Mouse (Mus musculus) cerebellum, adult 2 months (tissue): ENCODE results near the gene Cap2.
A peak's percentile ranks its signal among the peaks of the same experiment; 100 is the strongest.

Source experiments
- CTCF ChIP-seq: fragments of 200-500 bp; IDR thresholded peaks from 2 replicates; pipeline ENCODE4 v1.5.1; 2011; ENCODE audit warnings: low read depth, mild to moderate bottlenecking, control low read depth, low read length, moderate library complexity, borderline replicate concordance; ENCODE audit not compliant: insufficient read depth
- POLR2A ChIP-seq: fragments of 200-500 bp; IDR thresholded peaks from 2 replicates; pipeline ENCODE4 v1.6.1; 2011; ENCODE audit warnings: low read length, control low read depth, borderline replicate concordance; ENCODE audit not compliant: insufficient read depth

DNA sequence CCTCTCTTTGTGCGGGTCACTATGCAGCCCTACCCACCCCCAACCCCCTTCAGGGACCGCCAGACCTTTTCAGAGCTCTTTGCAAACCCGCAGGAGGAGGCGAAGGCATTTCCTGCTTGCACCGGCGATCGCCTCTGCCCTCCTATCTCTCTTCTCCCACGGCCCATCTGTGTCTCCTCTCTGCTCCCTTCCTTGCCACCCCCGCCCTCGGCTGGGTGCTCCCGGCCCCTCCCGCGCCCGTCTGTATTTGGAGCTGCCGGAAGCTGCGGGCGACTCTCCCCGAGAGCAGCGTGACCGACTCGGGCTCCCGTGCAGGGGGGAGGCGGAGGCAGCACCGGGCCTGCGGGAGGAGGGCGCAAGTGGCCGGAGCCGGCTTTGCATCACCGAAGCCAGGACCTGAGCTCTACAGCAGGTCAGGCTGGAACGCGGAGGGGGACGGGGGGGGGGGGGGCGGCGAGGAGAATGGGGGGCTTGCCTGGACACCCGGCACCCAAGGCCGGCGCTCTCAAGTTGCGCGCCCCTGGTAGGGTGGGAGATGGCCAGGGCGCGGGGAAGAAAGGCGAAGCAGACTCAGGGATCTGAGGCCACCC is at the start of gene Cap2:
- no peak for TF ChIP-seq CTCF
- TF ChIP-seq POLR2A: peak; percentile 45; the same call in 1 of the 2 replicates
